Mouse (Mus musculus): Measurements from ENCODE around the gene Tmem177. TPM values are rescaled to one million over a fixed set of nuclear protein-coding genes. Genes with fewer than 3 reads are reported as not detected.

The Tmem177 gene
- polyA plus RNA-seq, 1 experiment = 5.0 TPM

DNA sequence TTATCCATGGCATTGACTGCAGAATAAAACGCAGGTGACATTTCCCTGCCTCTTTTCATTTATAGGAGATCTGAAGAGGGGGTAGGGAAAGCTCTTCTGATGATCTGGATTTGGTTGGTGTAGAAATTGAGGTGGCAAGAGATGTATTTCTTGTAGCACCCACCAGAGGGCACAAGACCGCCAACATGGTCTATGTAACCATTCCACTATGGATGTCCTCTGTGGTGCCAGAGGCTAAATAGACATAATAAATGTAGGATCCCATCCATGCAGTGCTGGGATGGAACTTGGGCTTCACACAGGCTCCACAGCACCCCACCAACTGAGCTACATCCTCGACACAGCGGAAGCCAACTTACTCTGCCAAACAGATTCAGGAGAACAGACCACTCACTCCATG is 6.3 kb upstream of the Tmem177 start:
- TF ChIP-seq CTCF (IDR thresholded peaks at IDR 0.05; ENCODE audit: control insufficient read depth, insufficient read depth, insufficient read length) (no peak), MAX (IDR thresholded peaks at IDR 0.05) (no peak), CEBPB (IDR thresholded peaks at IDR 0.05; ENCODE audit: low read depth) (no peak), MYOD1 (IDR thresholded peaks at IDR 0.05; ENCODE audit: control insufficient read depth, insufficient read length, low read depth) (no peak), FOSL1 (IDR thresholded peaks at IDR 0.05; ENCODE audit: insufficient read depth, low read length, poor library complexity, severe bottlenecking) (no peak), MYOG (IDR thresholded peaks at IDR 0.05; ENCODE audit: control insufficient read depth, extremely low read depth, insufficient read length) (no peak), USF1 (IDR thresholded peaks at IDR 0.05; ENCODE audit: low read depth) (no peak)
- H3K79me2 ChIP-seq (ENCODE audit: control insufficient read depth, insufficient read depth) = no peaks in the 10 kb centered on the region
- peaks cover 3% of the 10 kb centered on the region for H3K27me3 ChIP-seq (ENCODE audit: control insufficient read depth, insufficient read depth, insufficient read length)
- no peak overlapping the region for H3K4me3 ChIP-seq (ENCODE audit: insufficient read depth, poor library complexity, severe bottlenecking)
- no peaks in the 10 kb centered on the region for H3K79me3 ChIP-seq (ENCODE audit: low read depth)
- no peak overlapping the region for H3ac ChIP-seq (ENCODE audit: control insufficient read depth, insufficient read length, low read depth)
- H3K36me3 ChIP-seq (ENCODE audit: control insufficient read depth, insufficient read depth) = no peaks in the 10 kb centered on the region

DNA sequence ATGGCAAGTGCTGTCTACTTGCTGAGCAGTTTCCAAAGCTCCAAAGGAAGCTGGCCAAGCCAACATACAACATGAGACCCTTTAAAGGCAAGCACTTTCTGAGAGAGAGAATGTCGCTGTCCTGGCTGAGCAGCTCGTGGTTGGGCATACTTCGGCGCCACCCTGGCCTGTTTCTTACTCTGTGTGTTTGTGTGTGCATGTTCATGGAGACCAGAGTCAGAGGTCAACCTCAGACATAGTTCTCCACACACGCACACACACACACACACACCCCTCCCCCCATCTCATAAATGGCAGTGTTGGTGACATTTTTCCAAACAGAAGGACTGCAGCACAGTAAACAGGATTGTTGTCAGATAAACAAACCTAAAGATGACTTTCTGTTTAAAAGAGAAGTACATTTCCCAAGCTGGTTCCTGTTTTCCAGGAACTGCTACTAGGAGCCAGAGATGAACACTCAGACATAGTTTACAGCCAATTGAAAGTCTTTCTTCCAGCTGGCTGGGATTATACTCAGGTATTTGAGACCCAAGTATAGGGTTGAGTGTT is 3.9 kb upstream of the Tmem177 start:
- H3K27me3 ChIP-seq (ENCODE audit: control insufficient read depth, insufficient read depth, insufficient read length) = no peaks in the 10 kb centered on the region
- no peaks in the 10 kb centered on the region for H3K79me2 ChIP-seq (ENCODE audit: control insufficient read depth, insufficient read depth)
- TF ChIP-seq CEBPB (IDR thresholded peaks at IDR 0.05; ENCODE audit: low read depth) (no peak), CTCF (IDR thresholded peaks at IDR 0.05; ENCODE audit: control insufficient read depth, insufficient read depth, insufficient read length) (no peak), MAX (IDR thresholded peaks at IDR 0.05) (no peak), USF1 (IDR thresholded peaks at IDR 0.05; ENCODE audit: low read depth) (no peak), MYOG (IDR thresholded peaks at IDR 0.05; ENCODE audit: control insufficient read depth, extremely low read depth, insufficient read length) (no peak), FOSL1 (IDR thresholded peaks at IDR 0.05; ENCODE audit: insufficient read depth, low read length, poor library complexity, severe bottlenecking) (no peak), MYOD1 (IDR thresholded peaks at IDR 0.05; ENCODE audit: control insufficient read depth, insufficient read length, low read depth) (no peak)
- no peaks in the 10 kb centered on the region for H3K36me3 ChIP-seq (ENCODE audit: control insufficient read depth, insufficient read depth)
- H3K4me3 ChIP-seq (ENCODE audit: insufficient read depth, poor library complexity, severe bottlenecking) = no peak overlapping the region
- H3ac ChIP-seq (ENCODE audit: control insufficient read depth, insufficient read length, low read depth) = no peak overlapping the region
- H3K79me3 ChIP-seq (ENCODE audit: low read depth) = no peaks in the 10 kb centered on the region

- no peaks in the 10 kb centered on the region for H3K36me3 ChIP-seq (ENCODE audit: control insufficient read depth, insufficient read depth)
- no peak overlapping the region for H3ac ChIP-seq (ENCODE audit: control insufficient read depth, insufficient read length, low read depth)
- no peaks in the 10 kb centered on the region for H3K79me2 ChIP-seq (ENCODE audit: control insufficient read depth, insufficient read depth)
- no peak for TF ChIP-seq CEBPB (IDR thresholded peaks at IDR 0.05; ENCODE audit: low read depth)
- H3K27me3 ChIP-seq (ENCODE audit: control insufficient read depth, insufficient read depth, insufficient read length) = no peaks in the 10 kb centered on the region
- H3K79me3 ChIP-seq (ENCODE audit: low read depth) = no peaks in the 10 kb centered on the region
- H3K4me3 ChIP-seq (ENCODE audit: insufficient read depth, poor library complexity, severe bottlenecking) = no peak overlapping the region
Observed at GRCm38 (mm10) chr1:119907206-119907748, 5.7 kb downstream of the Tmem177 start.

- no peak overlapping the region for H3ac ChIP-seq (ENCODE audit: control insufficient read depth, insufficient read length, low read depth)
- H3K4me3 ChIP-seq (ENCODE audit: insufficient read depth, poor library complexity, severe bottlenecking) = no peak overlapping the region
- no peaks in the 10 kb centered on the region for H3K27me3 ChIP-seq (ENCODE audit: control insufficient read depth, insufficient read depth, insufficient read length)
- H3K36me3 ChIP-seq (ENCODE audit: control insufficient read depth, insufficient read depth) = no peaks in the 10 kb centered on the region
- no peaks in the 10 kb centered on the region for H3K79me2 ChIP-seq (ENCODE audit: control insufficient read depth, insufficient read depth)
- TF ChIP-seq USF1 (IDR thresholded peaks at IDR 0.05; ENCODE audit: low read depth) (no peak), CTCF (IDR thresholded peaks at IDR 0.05; ENCODE audit: control insufficient read depth, insufficient read depth, insufficient read length) (no peak), MYOD1 (IDR thresholded peaks at IDR 0.05; ENCODE audit: control insufficient read depth, insufficient read length, low read depth) (no peak), MAX (IDR thresholded peaks at IDR 0.05) (no peak), MYOG (IDR thresholded peaks at IDR 0.05; ENCODE audit: control insufficient read depth, extremely low read depth, insufficient read length) (no peak), FOSL1 (IDR thresholded peaks at IDR 0.05; ENCODE audit: insufficient read depth, low read length, poor library complexity, severe bottlenecking) (no peak)
- no peaks in the 10 kb centered on the region for H3K79me3 ChIP-seq (ENCODE audit: low read depth)
Observed at GRCm38 (mm10) chr1:119903231-119903620, 9.8 kb downstream of the Tmem177 start.

- Histone ChIP-seq H3K36me3 (ENCODE audit: control insufficient read depth, insufficient read depth) (no peaks in the 10 kb centered on the region), H3ac (ENCODE audit: control insufficient read depth, insufficient read length, low read depth) (no peak overlapping the region), H3K27me3 (ENCODE audit: control insufficient read depth, insufficient read depth, insufficient read length) (no peaks in the 10 kb centered on the region), H3K79me2 (ENCODE audit: control insufficient read depth, insufficient read depth) (no peaks in the 10 kb centered on the region), H3K4me3 (ENCODE audit: insufficient read depth, poor library complexity, severe bottlenecking) (no peak overlapping the region), H3K79me3 (ENCODE audit: low read depth) (no peaks in the 10 kb centered on the region)
- TF ChIP-seq USF1 (IDR thresholded peaks at IDR 0.05; ENCODE audit: low read depth) (no peak), MAX (IDR thresholded peaks at IDR 0.05) (no peak), CTCF (IDR thresholded peaks at IDR 0.05; ENCODE audit: control insufficient read depth, insufficient read depth, insufficient read length) (no peak), FOSL1 (IDR thresholded peaks at IDR 0.05; ENCODE audit: insufficient read depth, low read length, poor library complexity, severe bottlenecking) (no peak), CEBPB (IDR thresholded peaks at IDR 0.05; ENCODE audit: low read depth) (no peak), MYOG (IDR thresholded peaks at IDR 0.05; ENCODE audit: control insufficient read depth, extremely low read depth, insufficient read length) (no peak), MYOD1 (IDR thresholded peaks at IDR 0.05; ENCODE audit: control insufficient read depth, insufficient read length, low read depth) (no peak)
Observed at GRCm38 (mm10) chr1:119902551-119903230, 10.3 kb downstream of the Tmem177 start.
